Mouse (Mus musculus): ENCODE measurements around the gene Ifitm2. TPM values are rescaled to one million over a fixed set of nuclear protein-coding genes. Genes with fewer than 3 reads are reported as not detected.
"Not testable (repeated sequence)": the region's sequence is repeated elsewhere in the genome, so short reads cannot be mapped to it uniquely, and the experiment has no call there.

Gene Ifitm2
- polyA plus RNA-seq (2017; shearing (Covaris generic)): 100 to 1,000 TPM in 1 of 2 experiments, 10 to 100 TPM in 1; 94.1 to 101 TPM

GRCm38 (mm10) chr7:140955758-140956555 is at the start of gene Ifitm2, which contains the start of gene Gm45717:
Gene Ifitm2, minus strand, starts transcription at chr7:140955987.
Gene Gm45717, minus strand, starts transcription at chr7:140955937.
- no peak for ATAC-seq

- ATAC-seq: no peak
Measured at GRCm38 (mm10) chr7:141003248-141004010, 47.6 kb upstream of the Ifitm2 start.

- ATAC-seq: no peak
Measured at GRCm38 (mm10) chr7:141000881-141001708, 45.3 kb upstream of the Ifitm2 start.

GRCm38 (mm10) chr7:140998853-140999700 is 43.3 kb upstream of the Ifitm2 start:
- ATAC-seq: peak; percentile 89

GRCm38 (mm10) chr7:140997817-140998216 is 42.0 kb upstream of the Ifitm2 start:
- ATAC-seq: no peak

- peak; percentile 54 for ATAC-seq
Measured at GRCm38 (mm10) chr7:140991117-140991689, 35.4 kb upstream of the Ifitm2 start.

- peak; percentile 65 for ATAC-seq
Measured at GRCm38 (mm10) chr7:140990622-140991021, 34.8 kb upstream of the Ifitm2 start.

- no peak for ATAC-seq
Measured at GRCm38 (mm10) chr7:140990185-140990584, 34.4 kb upstream of the Ifitm2 start.

GRCm38 (mm10) chr7:140989022-140989421 is 33.2 kb upstream of the Ifitm2 start:
- no peak for ATAC-seq

GRCm38 (mm10) chr7:140987182-140988138 is 31.7 kb upstream of the Ifitm2 start:
- ATAC-seq: no peak

- ATAC-seq: no peak
Measured at GRCm38 (mm10) chr7:140982971-140983370, 27.2 kb upstream of the Ifitm2 start.

- ATAC-seq: no peak
Measured at GRCm38 (mm10) chr7:140981704-140982103, 25.9 kb upstream of the Ifitm2 start.

GRCm38 (mm10) chr7:140976720-140977119 is 20.9 kb upstream of the Ifitm2 start:
- ATAC-seq: not testable (repeated sequence)

- no peak for ATAC-seq
Measured at GRCm38 (mm10) chr7:140975465-140975864, 19.7 kb upstream of the Ifitm2 start.

- no peak for ATAC-seq
Measured at GRCm38 (mm10) chr7:140974940-140975339, 19.2 kb upstream of the Ifitm2 start.

- ATAC-seq: no peak
Measured at GRCm38 (mm10) chr7:140973396-140974165, 17.8 kb upstream of the Ifitm2 start.

GRCm38 (mm10) chr7:140971479-140972171 is 15.8 kb upstream of the Ifitm2 start:
- no peak for ATAC-seq

- no peak for ATAC-seq
Measured at GRCm38 (mm10) chr7:140970931-140971330, 15.1 kb upstream of the Ifitm2 start.

GRCm38 (mm10) chr7:140968710-140969109 is 12.9 kb upstream of the Ifitm2 start:
- not testable (repeated sequence) for ATAC-seq
